Mouse (Mus musculus): ENCODE measurements around the gene Icam4. TPM values are rescaled to one million over a fixed set of nuclear protein-coding genes. Genes with fewer than 3 reads are reported as not detected.
"Not testable (repeated sequence)": the region's sequence is repeated elsewhere in the genome, so short reads cannot be mapped to it uniquely, and the experiment has no call there.

Gene Icam4
- total RNA-seq, 2 experiments from 2014 or later, result 0.26 to 0.64 TPM

DNA sequence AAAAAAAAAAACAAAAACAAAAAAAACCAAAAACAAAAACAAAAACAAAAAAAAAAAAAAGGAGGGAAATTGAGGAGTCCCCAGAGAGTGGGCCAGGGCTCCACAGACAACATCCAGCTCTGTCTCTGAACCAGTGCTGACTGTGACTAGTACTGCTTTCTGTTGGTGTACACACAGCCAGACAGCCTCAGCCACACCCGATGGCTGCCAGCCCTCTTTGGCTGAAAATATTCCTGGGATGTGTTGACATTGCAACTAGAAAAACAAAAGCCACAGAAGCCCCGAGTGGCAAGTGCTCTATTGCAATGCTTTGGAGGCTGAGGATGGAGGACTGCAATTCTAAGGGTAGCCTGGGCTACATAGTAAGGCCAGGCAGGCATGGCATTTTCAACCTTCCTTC is 18.8 kb upstream of the Icam4 start:
- DNase-seq (ENCODE audit: low spot score), result peak; percentile 35

DNA sequence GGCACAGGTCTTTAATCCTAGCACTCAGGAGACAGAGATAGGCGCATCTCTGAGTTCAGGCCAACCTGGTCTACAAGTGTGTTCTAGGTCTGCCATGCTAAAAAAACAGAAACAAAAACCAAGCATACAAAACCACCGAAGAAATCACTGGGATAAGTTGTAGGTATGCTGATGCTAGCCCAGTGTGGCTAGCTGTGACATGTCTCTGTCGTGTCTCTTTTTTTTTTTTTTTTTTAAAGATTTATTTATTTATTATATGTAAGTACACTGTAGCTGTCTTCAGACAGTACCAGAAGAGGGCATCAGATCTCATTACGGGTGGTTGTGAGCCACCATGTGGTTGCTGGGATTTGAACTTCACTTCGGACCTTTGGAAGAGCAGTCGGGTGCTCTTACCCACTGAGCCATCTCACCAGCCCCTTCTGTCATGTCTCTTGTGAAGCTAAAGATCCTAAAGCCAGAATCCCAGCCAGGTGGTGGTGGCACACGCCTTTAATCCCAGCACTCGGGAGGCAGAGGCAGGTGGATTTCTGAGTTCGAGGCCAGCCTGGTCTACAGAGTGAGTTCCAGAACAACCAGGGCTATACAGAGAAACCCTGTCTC is 18.1 kb upstream of the Icam4 start:
- DNase-seq (ENCODE audit: low spot score); intact Hi-C loops (cut with DNase I): not testable (repeated sequence)

More for the DNA sequence above, 18.8 kb upstream of the Icam4 start:
- intact Hi-C loops (cut with DNase I), result no loop called here

DNA sequence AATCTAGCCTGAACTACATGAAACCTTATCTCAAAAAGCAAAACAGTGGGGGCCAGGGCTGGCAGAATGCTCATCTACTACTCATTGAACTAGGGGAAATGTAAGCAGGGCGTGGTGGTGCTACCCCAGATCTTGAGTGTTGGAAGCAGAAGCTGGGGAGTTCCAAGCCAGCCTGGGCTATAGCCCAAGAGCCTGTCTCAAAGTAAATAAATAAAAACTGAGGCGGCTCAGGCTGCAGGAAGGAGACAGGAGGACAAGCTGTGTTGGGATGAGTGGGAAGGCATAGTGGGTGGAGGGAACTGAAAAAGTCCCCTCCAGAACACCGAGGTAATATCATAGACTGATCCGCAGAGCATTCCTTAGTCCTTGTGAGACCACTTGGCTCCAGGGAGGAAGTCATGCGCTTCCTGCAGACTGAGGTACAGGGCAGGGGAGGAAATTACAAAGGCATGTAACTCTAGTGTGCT is 17.3 kb upstream of the Icam4 start:
- peak; percentile 54 for DNase-seq (ENCODE audit: low spot score)
- intact Hi-C loops (cut with DNase I), result no loop called here

DNA sequence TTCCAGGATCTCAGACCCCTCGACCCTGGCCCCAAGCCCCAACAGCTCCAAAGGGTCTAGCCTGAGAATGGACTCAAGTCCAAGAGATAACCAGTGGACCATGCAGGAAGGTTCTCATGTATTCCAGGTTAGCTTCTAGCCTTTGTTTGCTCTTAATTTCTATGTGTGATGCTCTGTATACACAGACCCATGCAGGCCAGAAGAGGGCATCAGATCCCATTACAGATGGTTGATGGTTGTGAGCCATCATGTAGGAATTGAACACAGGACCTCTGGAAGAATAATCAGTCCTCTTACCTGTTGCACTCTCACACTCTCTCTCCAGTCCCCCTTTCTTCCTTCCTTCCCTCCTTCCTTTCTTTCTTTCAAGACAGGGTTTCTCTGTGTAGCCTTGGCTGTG is 16.8 kb upstream of the Icam4 start:
- DNase-seq (ENCODE audit: low spot score), result no peak
- intact Hi-C loops (cut with DNase I), result no loop called here

DNA sequence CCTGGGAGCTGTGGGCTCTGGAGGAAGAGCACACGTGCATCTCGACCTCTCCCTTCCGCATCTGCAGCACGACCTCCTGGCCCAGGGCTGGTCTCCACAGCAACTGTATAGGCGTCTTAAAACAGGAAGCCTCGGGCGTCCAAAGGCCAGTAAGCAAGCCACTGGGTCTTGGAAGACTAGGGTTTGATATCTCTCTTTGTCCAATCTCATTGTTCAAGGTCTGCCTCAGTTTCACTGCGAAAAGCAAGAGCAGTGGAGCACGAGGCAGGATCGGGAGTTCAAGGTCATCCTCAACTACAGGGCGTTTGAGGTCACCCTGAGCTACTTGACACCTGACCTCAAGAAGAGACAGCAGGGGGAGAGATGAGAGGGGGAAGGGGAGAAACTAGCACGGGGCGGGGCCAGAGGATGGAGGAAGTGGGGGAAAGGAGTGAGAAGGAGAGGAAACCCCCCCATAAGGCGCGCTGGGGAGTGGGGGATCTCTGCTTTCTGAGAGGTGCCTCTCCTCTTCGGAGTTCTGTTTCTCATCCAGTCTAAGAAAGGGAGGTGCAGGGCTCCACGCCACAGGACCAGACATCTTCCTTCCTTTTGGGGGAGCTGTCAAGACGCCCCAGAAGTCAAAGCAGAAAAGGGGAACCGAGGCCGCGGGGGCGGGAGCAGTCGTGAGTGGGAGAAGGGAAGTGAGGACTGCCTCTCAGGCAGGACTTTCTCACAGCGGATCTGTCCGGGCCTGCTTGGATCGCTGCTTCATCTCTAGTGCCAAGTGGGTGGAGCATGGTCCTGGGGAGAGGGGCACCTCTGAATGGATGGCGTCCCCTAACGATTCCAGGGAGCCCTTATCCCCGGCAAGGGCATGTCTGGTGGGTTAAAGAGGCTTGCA is 14.2 kb upstream of the Icam4 start:
- DNase-seq (ENCODE audit: low spot score), result peak; percentile 69
- intact Hi-C loops (cut with DNase I), result no loop called here

DNA sequence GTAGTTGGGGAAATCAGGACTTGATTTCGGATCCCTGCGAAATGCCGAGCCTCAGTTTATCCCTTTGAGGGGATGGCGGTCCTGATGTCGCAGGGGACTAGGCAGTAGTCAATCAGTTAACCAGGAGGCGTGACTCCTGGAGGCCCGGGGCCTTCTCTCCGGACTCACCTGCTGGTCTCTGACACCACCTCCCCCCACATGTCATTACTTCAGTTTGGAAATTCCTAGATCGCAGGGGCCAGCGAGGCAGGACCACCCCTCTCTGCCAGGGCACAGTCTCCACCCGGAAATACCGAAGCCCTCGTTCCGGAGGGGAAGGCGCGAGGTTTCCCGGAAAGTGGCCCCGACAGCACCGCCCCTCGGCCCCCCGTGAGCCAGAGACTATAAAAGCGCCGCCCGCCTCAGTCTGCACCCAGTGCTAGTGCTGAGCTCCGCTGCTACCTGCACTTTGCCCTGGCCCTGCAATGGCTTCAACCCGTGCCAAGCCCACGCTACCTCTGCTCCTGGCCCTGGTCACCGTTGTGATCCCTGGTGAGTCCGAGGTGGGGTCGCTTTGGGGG is 13.5 kb upstream of the Icam4 start, which contains the start of gene Icam1:
TSS of gene Icam1 (plus strand) at position 415 of the 560 bp plus-strand sequence.
- peak; percentile 71 for DNase-seq (ENCODE audit: low spot score)
- intact Hi-C loops (cut with DNase I), result no loop called here

DNA sequence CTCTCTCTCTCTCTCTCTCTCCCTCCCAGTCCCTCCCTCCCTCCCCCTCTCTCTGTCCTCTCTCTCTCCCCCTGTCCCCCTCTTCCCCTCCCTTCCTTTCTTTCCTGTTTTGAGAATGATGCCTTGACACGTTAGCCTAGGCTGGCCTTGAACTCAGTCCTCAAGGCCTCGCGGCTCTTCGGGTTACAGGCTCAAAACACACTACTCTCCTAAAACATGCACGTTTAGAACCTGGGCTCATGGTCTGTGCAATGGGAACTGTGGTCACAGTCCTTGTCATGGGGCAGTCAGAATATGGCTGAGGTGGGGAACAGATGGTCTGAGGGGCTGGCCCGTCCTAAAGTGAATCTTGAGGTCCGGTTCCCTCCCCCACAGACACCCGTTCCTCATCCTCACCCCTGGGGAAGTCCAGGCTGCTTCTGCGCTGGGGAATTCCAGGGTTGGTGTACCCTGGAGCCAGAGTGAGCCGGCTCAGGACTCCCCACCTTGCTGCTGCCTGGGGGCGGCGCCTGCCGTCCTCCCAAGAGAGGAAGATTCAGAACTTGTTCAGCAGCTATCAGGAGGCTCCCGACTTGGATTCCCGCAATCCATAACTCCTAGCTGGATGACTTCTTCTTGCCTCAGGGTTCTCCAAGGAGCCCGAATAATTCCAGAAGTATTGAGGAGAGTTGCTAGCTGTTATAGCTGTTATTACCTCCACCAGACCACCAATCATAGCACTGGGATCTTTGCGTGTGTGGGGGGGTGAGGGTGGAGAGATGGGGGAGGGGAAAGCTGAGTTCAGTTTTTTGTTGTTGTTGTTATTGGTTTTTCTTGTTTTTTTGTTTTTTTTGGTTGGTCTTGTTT is 12.6 kb upstream of the Icam4 start:
- no peak for DNase-seq (ENCODE audit: low spot score)
- intact Hi-C loops (cut with DNase I), result no loop called here

DNA sequence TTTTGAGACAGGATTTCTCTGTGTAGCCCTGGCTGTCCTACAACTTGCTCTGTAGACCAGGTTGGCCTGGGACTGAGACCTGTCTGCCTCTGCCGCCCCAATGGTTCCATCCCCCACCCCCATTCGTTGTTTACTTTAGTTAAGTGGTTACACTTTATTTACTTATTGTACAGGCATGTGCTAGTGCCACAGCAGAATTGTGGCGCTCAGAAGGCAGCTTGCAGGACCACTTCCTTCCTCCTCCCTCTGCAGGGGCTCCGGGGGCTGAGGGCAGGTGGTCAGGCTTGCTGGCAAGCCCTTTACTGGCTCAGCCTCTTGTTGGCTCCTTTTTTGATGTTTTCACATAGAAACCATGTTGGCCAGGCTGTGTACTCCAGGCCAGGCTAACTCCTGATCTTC is 12.0 kb upstream of the Icam4 start:
- intact Hi-C loops (cut with DNase I), result no loop called here

DNA sequence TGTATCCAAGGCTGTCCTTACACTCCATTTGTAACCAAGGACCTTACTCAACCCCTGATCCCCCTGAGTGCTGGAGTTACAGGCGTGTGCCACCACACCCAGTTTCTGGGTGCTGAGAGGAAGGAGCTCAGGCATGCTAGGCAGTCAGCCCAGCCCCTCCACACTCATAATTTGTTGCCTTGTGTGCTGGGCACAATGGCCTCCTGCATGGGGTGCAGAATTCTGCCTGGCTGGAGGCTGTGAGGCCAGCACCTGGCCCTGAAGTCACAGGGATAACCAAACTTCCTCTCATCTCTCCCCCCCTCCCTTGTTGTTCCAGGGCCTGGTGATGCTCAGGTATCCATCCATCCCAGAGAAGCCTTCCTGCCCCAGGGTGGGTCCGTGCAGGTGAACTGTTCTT is 10.6 kb upstream of the Icam4 start:
- DNase-seq (ENCODE audit: low spot score), result no peak
- intact Hi-C loops (cut with DNase I), result no loop called here

More for the DNA sequence above, 12.0 kb upstream of the Icam4 start:
- no peak for DNase-seq (ENCODE audit: low spot score)

DNA sequence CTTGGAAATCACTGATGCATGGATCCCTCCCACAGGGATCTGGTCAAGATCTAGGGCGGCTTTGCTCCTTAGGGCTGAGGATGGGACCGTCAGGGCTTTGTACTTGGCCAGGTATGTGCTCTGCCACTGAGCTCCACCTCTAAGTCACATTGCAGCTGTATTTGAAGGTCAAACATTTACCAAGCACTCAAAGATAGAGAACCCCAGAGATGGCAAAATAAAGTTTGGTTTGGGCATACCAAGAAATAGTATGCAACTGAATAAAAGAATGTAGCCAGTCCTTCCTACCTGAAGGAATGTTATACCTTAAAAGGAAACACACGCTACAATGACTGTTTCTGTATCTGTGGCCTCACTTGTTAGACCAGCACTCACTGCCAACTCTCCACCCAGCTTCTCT is 7.8 kb upstream of the Icam4 start:
- intact Hi-C loops (cut with DNase I), result no loop called here
- no peak for DNase-seq (ENCODE audit: low spot score)

DNA sequence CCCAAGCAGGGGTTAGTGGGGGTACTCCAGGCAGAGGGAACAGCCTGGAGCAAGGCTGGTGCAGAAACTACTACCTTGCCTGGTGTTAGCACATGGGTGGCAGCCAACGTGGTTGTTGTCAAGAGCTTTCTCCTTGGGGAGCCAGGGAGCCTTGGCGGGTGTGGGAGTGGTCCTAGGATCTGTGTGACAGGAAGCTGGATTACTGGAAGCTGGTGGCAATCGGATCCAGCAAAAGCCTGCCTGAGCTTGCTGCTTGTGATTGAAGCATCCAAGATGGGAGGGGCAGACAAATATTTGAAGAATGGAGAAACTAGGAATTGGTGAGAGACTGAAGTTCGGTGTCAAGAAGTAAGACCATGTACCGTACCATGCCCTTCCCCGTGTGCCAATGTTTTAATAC is 6.9 kb upstream of the Icam4 start:
- intact Hi-C loops (cut with DNase I), result no loop called here
- DNase-seq (ENCODE audit: low spot score), result no peak

DNA sequence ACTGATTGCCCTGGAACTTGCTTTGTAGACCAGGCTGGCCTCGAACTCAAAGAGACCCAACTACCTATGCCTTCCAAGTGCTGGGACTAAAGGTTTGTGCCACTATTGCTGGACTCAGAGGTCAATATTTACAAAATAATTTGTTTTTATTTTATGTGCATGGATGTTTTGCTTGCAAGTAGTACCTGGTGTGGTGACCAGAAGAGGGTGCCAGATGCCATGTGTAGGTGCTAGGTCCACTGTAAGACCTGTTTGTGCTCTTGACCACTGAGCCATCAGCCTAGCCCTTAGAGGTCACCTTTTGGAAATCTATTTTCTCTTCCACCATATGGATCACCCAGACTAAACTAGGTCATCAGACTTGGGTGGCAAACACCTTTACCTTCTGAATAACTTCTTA is 6.4 kb upstream of the Icam4 start:
- DNase-seq (ENCODE audit: low spot score), result no peak
- intact Hi-C loops (cut with DNase I), result no loop called here

DNA sequence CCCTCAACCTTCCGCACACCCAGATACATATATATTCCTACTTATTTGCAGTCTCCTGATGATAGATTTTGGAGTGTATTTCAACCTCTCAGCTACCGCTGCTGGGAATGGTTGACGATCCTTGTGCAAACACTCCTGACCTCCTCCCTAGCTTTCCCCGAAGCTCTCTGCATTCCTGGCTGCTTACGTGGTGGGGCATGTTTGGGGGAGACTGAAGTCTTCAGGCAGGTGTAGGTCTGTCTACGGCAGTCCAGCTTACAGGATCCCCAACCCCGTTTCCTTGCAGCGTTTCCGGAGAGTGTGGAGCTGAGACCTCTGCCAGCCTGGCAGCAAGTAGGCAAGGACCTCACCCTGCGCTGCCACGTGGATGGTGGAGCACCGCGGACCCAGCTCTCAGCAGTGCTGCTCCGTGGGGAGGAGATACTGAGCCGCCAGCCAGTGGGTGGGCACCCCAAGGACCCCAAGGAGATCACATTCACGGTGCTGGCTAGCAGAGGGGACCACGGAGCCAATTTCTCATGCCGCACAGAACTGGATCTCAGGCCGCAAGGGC is 3.8 kb upstream of the Icam4 start:
- no peak for DNase-seq (ENCODE audit: low spot score)
- intact Hi-C loops (cut with DNase I), result no loop called here

DNA sequence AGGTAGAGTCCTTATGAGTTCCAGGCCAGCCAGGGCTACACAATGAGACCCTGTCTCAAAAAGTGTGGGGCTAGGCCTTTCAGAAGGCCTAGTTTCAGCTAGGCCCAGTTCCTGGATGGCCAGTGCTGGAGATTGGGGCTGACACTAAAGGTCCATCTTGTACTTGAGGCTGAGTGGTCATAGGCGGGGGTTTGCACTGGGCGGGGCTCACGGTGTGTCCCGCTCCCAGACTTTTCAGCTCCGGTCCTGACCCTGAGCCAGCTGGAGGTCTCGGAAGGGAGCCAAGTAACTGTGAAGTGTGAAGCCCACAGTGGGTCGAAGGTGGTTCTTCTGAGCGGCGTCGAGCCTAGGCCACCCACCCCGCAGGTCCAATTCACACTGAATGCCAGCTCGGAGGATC is 2.3 kb upstream of the Icam4 start:
- intact Hi-C loops (cut with DNase I), result no loop called here
- DNase-seq (ENCODE audit: low spot score), result no peak

DNA sequence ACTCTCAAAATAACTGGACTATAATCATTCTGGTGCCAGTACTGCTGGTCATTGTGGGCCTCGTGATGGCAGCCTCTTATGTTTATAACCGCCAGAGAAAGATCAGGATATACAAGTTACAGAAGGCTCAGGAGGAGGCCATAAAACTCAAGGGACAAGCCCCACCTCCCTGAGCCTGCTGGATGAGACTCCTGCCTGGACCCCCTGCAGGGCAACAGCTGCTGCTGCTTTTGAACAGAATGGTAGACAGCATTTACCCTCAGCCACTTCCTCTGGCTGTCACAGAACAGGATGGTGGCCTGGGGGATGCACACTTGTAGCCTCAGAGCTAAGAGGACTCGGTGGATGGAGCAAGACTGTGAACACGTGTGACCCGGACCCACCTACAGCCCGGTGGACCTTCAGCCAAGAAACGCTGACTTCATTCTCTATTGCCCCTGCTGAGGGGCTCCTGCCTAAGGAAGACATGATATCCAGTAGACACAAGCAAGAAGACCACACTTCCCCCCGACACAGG is 1.3 kb upstream of the Icam4 start:
- intact Hi-C loops (cut with DNase I), result loop anchor here (2.0 kb wide), 1 partner anchor 25 kb away; the partner anchor contains the start of gene Mrpl4
- no peak for DNase-seq (ENCODE audit: low spot score)

DNA sequence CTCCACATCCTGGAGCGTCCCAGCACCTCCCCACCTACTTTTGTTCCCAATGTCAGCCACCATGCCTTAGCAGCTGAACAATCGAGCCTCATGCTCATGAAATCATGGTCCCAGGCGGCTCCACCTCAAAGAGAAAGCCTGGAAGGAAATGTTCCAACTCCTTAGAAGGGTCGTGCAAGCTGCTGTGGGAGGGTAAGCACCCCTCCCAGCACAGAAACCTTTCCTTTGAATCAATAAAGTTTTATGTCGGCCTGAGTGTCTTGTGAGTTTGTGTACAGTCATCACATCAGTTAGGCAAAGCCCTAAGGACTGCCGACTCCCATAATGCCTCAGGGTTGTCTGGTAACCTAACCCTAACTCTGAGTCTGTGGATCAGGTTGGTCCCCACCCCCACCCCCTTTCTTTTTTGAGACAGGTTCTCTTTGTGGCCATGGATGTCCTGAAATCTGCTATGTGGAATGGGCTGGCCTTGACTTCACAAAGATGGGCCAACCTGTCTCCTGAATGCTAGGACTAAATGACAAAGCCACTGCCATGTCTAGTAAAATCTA is 538 bp upstream of the Icam4 start:
- intact Hi-C loops (cut with DNase I), result loop anchor here (2.0 kb wide), 1 partner anchor 26 kb away; the partner anchor contains the start of gene Mrpl4
- no peak for DNase-seq (ENCODE audit: low spot score)

DNA sequence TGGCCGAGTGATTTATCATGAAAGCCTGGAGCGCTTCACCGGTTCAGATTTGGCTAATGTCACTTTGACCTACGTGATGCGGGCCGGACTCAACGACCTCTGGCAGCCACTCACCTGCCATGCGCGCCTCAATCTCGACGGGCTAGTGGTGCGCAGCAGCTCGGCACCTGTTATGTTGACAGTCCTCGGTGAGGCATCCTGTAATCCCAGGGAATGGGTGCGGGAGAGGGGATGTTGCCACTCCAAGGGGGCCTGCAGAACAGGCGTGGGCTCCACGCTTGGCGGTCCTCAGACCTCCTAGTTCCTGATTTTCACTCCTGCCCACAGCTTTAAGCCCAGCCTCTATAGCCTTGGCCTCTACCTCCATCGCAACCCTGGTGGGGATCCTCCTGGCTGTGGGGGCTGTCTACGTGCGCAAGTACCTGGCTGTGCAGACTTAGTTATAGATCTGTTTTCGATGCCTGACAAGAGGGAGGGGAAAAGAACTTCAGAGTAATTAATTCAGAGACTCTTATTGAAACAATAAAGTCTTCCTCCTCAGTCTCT is 955 bp downstream of the Icam4 start:
- no peak for DNase-seq (ENCODE audit: low spot score)
- intact Hi-C loops (cut with DNase I), result loop anchor here (5.0 kb wide), 1 partner anchor 107 kb away; no protein-coding TSS in a partner anchor

DNA sequence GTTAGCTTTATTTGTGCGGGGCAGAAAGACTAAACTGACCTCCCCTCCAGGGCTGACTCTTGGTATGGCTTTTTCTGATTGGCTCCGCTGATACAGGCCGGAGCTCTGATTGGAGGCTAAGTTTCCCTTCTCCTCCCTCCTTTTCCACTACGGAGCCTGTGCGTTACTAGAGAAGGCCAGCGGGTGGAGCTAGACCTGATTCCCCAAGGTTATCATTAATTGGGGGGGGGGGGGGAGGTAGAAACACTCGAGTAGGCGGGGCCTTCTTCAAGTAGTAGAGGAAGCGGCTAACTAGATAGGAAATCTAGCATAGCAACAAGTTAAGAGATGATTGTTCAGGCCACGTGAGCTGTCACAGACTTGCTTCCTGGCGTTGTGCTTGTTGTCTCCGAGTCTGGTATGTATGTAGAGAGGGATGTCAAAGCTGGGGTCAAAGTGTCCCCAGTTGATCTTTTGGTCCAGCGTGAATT is 1.6 kb downstream of the Icam4 start:
- intact Hi-C loops (cut with DNase I), result loop anchor here (5.0 kb wide), 1 partner anchor 106 kb away; no protein-coding TSS in a partner anchor
- peak; percentile 79 for DNase-seq (ENCODE audit: low spot score)
